Mouse (Mus musculus) CH12.LX (cell line): Measurements from ENCODE around the gene Hoxa11. TPM values are rescaled to one million over a fixed set of nuclear protein-coding genes. Genes with fewer than 3 reads are reported as not detected.

Experiments used
- DNase-seq: peaks from one replicate; pipeline ENCODE4 v3.0.0-alpha.2; 2013; ENCODE audit errors: extremely low read depth
- H3K27ac ChIP-seq: 2 replicates; pipeline ENCODE4 v1.5.1; 2012; ENCODE audit warnings: low read depth, mild to moderate bottlenecking, control low read depth, moderate library complexity; ENCODE audit not compliant: insufficient read depth
- H3K27me3 ChIP-seq: replicated peaks from 2 replicates; pipeline ENCODE3; 2012; ENCODE audit warnings: inconsistent platforms
- H3K36me3 ChIP-seq, 2 experiments: replicated peaks in 1 of 2; 2 replicates each; pipeline versions ENCODE3 to v1.6.1; 2012; ENCODE audit warnings: inconsistent platforms in 1 of 2, low read length in 1 of 2, mild to moderate bottlenecking in 1 of 2, mixed read lengths in 1 of 2, moderate library complexity in 1 of 2; ENCODE audit not compliant: control insufficient read depth in 1 of 2, insufficient read depth in 1 of 2
- H3K4me1 ChIP-seq, 2 experiments: 2 replicates each; pipeline ENCODE4 v1.6.1; 2012; ENCODE audit warnings: inconsistent platforms in 1 of 2, moderate library complexity in 1 of 2; ENCODE audit not compliant: insufficient read depth in 2 of 2, control insufficient read depth in 1 of 2
- H3K4me2 ChIP-seq: 2 replicates; pipeline ENCODE4 v1.6.1; 2012; ENCODE audit warnings: low read depth, mild to moderate bottlenecking, control low read depth; ENCODE audit not compliant: poor library complexity, insufficient read depth, severe bottlenecking
- H3K4me3 ChIP-seq, 3 experiments: fragments of 150-350 bp in 1 of 3; sonication (generic) in 1 of 3; replicated peaks in 1 of 3; 2 replicates each; pipeline versions ENCODE3 to v1.5.1; 2011 to 2012; ENCODE audit warnings: low read depth in 2 of 3, low read length in 2 of 3, mild to moderate bottlenecking in 2 of 3, moderate library complexity in 2 of 3, control low read depth in 1 of 3, improper control_type of control experiment in 1 of 3, inconsistent platforms in 1 of 3, mixed read lengths in 1 of 3; ENCODE audit not compliant: poor library complexity in 1 of 3
- H3K79me2 ChIP-seq: replicated peaks from 2 replicates; pipeline ENCODE4 v1.6.1; 2012; ENCODE audit warnings: mild to moderate bottlenecking, moderate library complexity; ENCODE audit not compliant: control insufficient read depth, poor library complexity, insufficient read depth, severe bottlenecking; ENCODE audit errors: extremely low read depth
- H3K9ac ChIP-seq: 2 replicates; pipeline ENCODE4 v1.6.1; 2012; ENCODE audit warnings: low read depth, mild to moderate bottlenecking, control low read depth, moderate library complexity; ENCODE audit not compliant: insufficient read depth
- H3K9me3 ChIP-seq: replicated peaks from 2 replicates; pipeline ENCODE3; 2012; ENCODE audit warnings: low read length, inconsistent platforms, mixed read lengths
- BHLHE40 ChIP-seq: IDR thresholded peaks from 2 replicates; pipeline ENCODE4 v1.6.1; 2011; ENCODE audit warnings: mild to moderate bottlenecking, low read depth, low read length, improper control_type of control experiment
- CTCF ChIP-seq, 2 experiments: IDR thresholded peaks in 1 of 2; conservative IDR thresholded peaks in 1 of 2; 2 replicates each; pipeline ENCODE4 v1.5.1; 2011 to 2012; ENCODE audit warnings: low read depth in 2 of 2, low read length in 2 of 2, improper control_type of control experiment in 1 of 2, inconsistent platforms in 1 of 2, mild to moderate bottlenecking in 1 of 2, moderate library complexity in 1 of 2
- E2F4 ChIP-seq: IDR thresholded peaks from 2 replicates; pipeline ENCODE4 v1.6.1; 2011; ENCODE audit warnings: low read depth, low read length, improper control_type of control experiment; ENCODE audit not compliant: insufficient replicate concordance
- ELF1 ChIP-seq: IDR thresholded peaks from 2 replicates; pipeline ENCODE4 v1.6.1; 2014; ENCODE audit warnings: low read depth, mild to moderate bottlenecking, inconsistent platforms, low read length, improper control_type of control experiment
- ETS1 ChIP-seq: conservative IDR thresholded peaks from 2 replicates; pipeline ENCODE4 v1.6.1; 2012; ENCODE audit warnings: low read depth, mild to moderate bottlenecking, inconsistent platforms, low read length, improper control_type of control experiment, moderate library complexity
- GABPA ChIP-seq: IDR thresholded peaks from 2 replicates; pipeline ENCODE4 v1.6.1; 2012; ENCODE audit warnings: low read depth, low read length, improper control_type of control experiment, inconsistent platforms; ENCODE audit not compliant: insufficient replicate concordance
- HCFC1 ChIP-seq: IDR thresholded peaks from 2 replicates; pipeline ENCODE4 v1.6.1; 2012; ENCODE audit warnings: low read depth, mild to moderate bottlenecking, inconsistent platforms, low read length, improper control_type of control experiment
- IRF4 ChIP-seq: IDR thresholded peaks from 2 replicates; pipeline ENCODE4 v1.6.1; 2014; ENCODE audit warnings: low read depth, mild to moderate bottlenecking, inconsistent platforms, low read length, improper control_type of control experiment
- JUN ChIP-seq: IDR thresholded peaks from 2 replicates; pipeline ENCODE4 v1.6.1; 2011; ENCODE audit warnings: low read depth, mild to moderate bottlenecking, low read length, improper control_type of control experiment, moderate library complexity; ENCODE audit not compliant: insufficient read depth
- KAT2A ChIP-seq: IDR thresholded peaks from 2 replicates; pipeline ENCODE4 v1.6.1; 2012; ENCODE audit warnings: low read length, improper control_type of control experiment, inconsistent platforms; ENCODE audit not compliant: insufficient replicate concordance
- MAZ ChIP-seq: IDR thresholded peaks from 2 replicates; pipeline ENCODE4 v1.6.1; 2012; ENCODE audit warnings: low read depth, mild to moderate bottlenecking, inconsistent platforms, low read length, improper control_type of control experiment, moderate library complexity
- MEF2A ChIP-seq: IDR thresholded peaks from 2 replicates; pipeline ENCODE4 v1.6.1; 2014; ENCODE audit warnings: low read depth, mild to moderate bottlenecking, inconsistent platforms, low read length, improper control_type of control experiment, borderline replicate concordance
- MXI1 ChIP-seq: IDR thresholded peaks from 2 replicates; pipeline ENCODE4 v1.6.1; 2011; ENCODE audit warnings: mild to moderate bottlenecking, low read depth, low read length, improper control_type of control experiment
- MYC ChIP-seq: IDR thresholded peaks from 2 replicates; pipeline ENCODE4 v1.6.1; 2011; ENCODE audit warnings: low read depth, mild to moderate bottlenecking, improper control_type of control experiment, low read length
- NELFE ChIP-seq: IDR thresholded peaks from 2 replicates; pipeline ENCODE4 v1.6.1; 2011; ENCODE audit warnings: low read depth, low read length, improper control_type of control experiment
- NRF1 ChIP-seq: IDR thresholded peaks from 2 replicates; pipeline ENCODE4 v1.6.1; 2014; ENCODE audit warnings: low read depth, mild to moderate bottlenecking, inconsistent platforms, low read length, improper control_type of control experiment, moderate library complexity
- PAX5 ChIP-seq: IDR thresholded peaks from 2 replicates; pipeline ENCODE4 v1.6.1; 2012; ENCODE audit warnings: low read length, inconsistent platforms, mixed read lengths
- POLR2A ChIP-seq: IDR thresholded peaks from 2 replicates; pipeline ENCODE4 v1.6.1; 2011; ENCODE audit warnings: low read depth, mild to moderate bottlenecking, improper control_type of control experiment, low read length
- RAD21 ChIP-seq: IDR thresholded peaks from 2 replicates; pipeline ENCODE4 v1.6.1; 2011; ENCODE audit warnings: low read depth, mild to moderate bottlenecking, low read length, improper control_type of control experiment, moderate library complexity
- SMC3 ChIP-seq: IDR thresholded peaks from 2 replicates; pipeline ENCODE4 v1.6.1; 2011; ENCODE audit warnings: low read depth, low read length, improper control_type of control experiment
- TBP ChIP-seq: conservative IDR thresholded peaks from 2 replicates; pipeline ENCODE4 v1.6.1; 2011; ENCODE audit warnings: low read depth, low read length, improper control_type of control experiment
- TCF12 ChIP-seq: IDR thresholded peaks from 2 replicates; pipeline ENCODE4 v1.6.1; 2014; ENCODE audit warnings: low read depth, mild to moderate bottlenecking, inconsistent platforms, low read length, improper control_type of control experiment
- USF2 ChIP-seq: conservative IDR thresholded peaks from 2 replicates; pipeline ENCODE4 v1.6.1; 2011; ENCODE audit warnings: low read depth, low read length, improper control_type of control experiment
- ZKSCAN1 ChIP-seq: IDR thresholded peaks from 2 replicates; pipeline ENCODE4 v1.6.1; 2012; ENCODE audit warnings: low read depth, inconsistent platforms, low read length, improper control_type of control experiment, borderline replicate concordance
- ZMIZ1 ChIP-seq: IDR thresholded peaks from 2 replicates; pipeline ENCODE4 v1.6.1; 2012; ENCODE audit warnings: low read depth, mild to moderate bottlenecking, inconsistent platforms, low read length, improper control_type of control experiment
- dilution Hi-C: fragments of 300-500 bp; cut with MboI; formaldehyde crosslinking; loops from 2 replicates; pipeline ENCODE4 v1.14.3; 2020; ENCODE audit warnings: low sequenced_read_pairs; ENCODE audit not compliant: extremely low pct_unique_long_range_greater_than_20kb, extremely low pct_ligation_motif_present
- in situ Hi-C: fragments of 300-500 bp; cut with MboI; formaldehyde crosslinking; loops from 3 replicates; pipeline ENCODE4 v1.14.3; 2019; ENCODE audit warnings: low sequenced_read_pairs, low pct_ligation_motif_present, low pct_unique_long_range_greater_than_20kb, mixed read lengths
- polyA plus RNA-seq: library from polyadenylated mRNA; unstranded; fragments of >175 nt; gene quantifications from 2 replicates; pipeline ENCODE4 v1.2.1, GENCODE M21; 2012; ENCODE audit warnings: low read depth; ENCODE audit not compliant: insufficient read length
- total RNA-seq, 2 experiments: library from RNA; depleted of rRNA; stranded (reverse); fragments of 300-350 nt in 1 of 2; fragments of >200 nt in 1 of 2; gene quantifications; 2 replicates each; pipeline ENCODE4 v1.2.3; 2012 to 2014

The Hoxa11 gene
- total and polyA plus RNA-seq, 3 experiments = not detected

- dilution Hi-C loops = no loop called here
- TF ChIP-seq JUN (no peak), ZKSCAN1 (no peak), ZMIZ1 (no peak), ELF1 (no peak), ETS1 (no peak), NRF1 (no peak), USF2 (no peak), CTCF (conservative IDR thresholded peaks at IDR 0.05 in 1 of 2, IDR thresholded peaks at IDR 0.05 in 1 of 2; ENCODE audit: low read depth in 2 of 2, low read length in 2 of 2) (no peak), KAT2A (no peak), MAZ (no peak), MXI1 (no peak), E2F4 (no peak), SMC3 (no peak), POLR2A (no peak)
- in situ Hi-C loops = loop anchor here (10.0 to 25.0 kb wide), 2 partner anchors 200 to 347 kb away; partner anchors contain the start of gene Skap2
- peaks cover 0 to 10% of the 10 kb centered on the region in 2 experiments for H3K36me3 ChIP-seq
- no peaks in the 10 kb centered on the region for H3K79me2 ChIP-seq
- H3K9me3 ChIP-seq = peaks cover 24% of the 10 kb centered on the region
- peak overlapping the region; percentile 41 for H3K9ac ChIP-seq
- peaks cover 2% of the 10 kb centered on the region for H3K27me3 ChIP-seq
- DNase-seq = no peak
- H3K27ac ChIP-seq = peak overlapping the region; percentile 58
- peak overlapping the region; percentile 59 for H3K4me2 ChIP-seq
- peaks cover 4 to 17% of the 10 kb centered on the region in 2 experiments; a peak in 2 of 4 replicates for H3K4me1 ChIP-seq
- H3K4me3 ChIP-seq = peak overlapping the region; percentile 52 to 57 (median 53)
Observed at GRCm38 (mm10) chr6:52211961-52212360, 33.6 kb downstream of the Hoxa11 start.

GRCm38 (mm10) chr6:52211170-52211935 lies 34.3 kb downstream of the Hoxa11 start:
- peaks cover 4 to 17% of the 10 kb centered on the region in 2 experiments; a peak in 2 of 4 replicates for H3K4me1 ChIP-seq
- H3K4me3 ChIP-seq = peak overlapping the region; percentile 52 to 57 (median 53)
- H3K27ac ChIP-seq = peak overlapping the region; percentile 58; the same call in 1 of the 2 replicates
- TF ChIP-seq PAX5 (no peak), SMC3 (peak; percentile 60), POLR2A (peak; percentile 55), RAD21 (peak; percentile 26), CTCF (conservative IDR thresholded peaks at IDR 0.05 in 1 of 2, IDR thresholded peaks at IDR 0.05 in 1 of 2; ENCODE audit: low read depth in 2 of 2, low read length in 2 of 2) (peak in 1 of 2 experiments; percentile 76; a peak in 3 of 4 replicates), HCFC1 (peak; percentile 17; the same call in 1 of the 2 replicates), GABPA (no peak), ELF1 (0 out of 2 replicates have a peak, but pooled peaks have one; percentile 11), MEF2A (0 out of 2 replicates have a peak, but pooled peaks have one; percentile 50), NRF1 (0 out of 2 replicates have a peak, but pooled peaks have one; percentile 27), MYC (no peak), BHLHE40 (0 out of 2 replicates have a peak, but pooled peaks have one; percentile 18), IRF4 (0 out of 2 replicates have a peak, but pooled peaks have one; percentile 9), TCF12 (peak; percentile 46; the same call in 1 of the 2 replicates), NELFE (peak; percentile 61), TBP (0 out of 2 replicates have a peak, but pooled peaks have one; percentile 27)
- no peaks in the 10 kb centered on the region for H3K79me2 ChIP-seq
- dilution Hi-C loops = no loop called here
- peak; percentile 59 for DNase-seq
- peaks cover 2% of the 10 kb centered on the region for H3K27me3 ChIP-seq
- H3K36me3 ChIP-seq = peaks cover 1 to 15% of the 10 kb centered on the region in 2 experiments
- peaks cover 26% of the 10 kb centered on the region for H3K9me3 ChIP-seq
- in situ Hi-C loops = loop anchor here (10.0 to 25.0 kb wide), 2 partner anchors 199 to 347 kb away; partner anchors contain the start of gene Skap2
- peak overlapping the region; percentile 41 for H3K9ac ChIP-seq
- peak overlapping the region; percentile 59 for H3K4me2 ChIP-seq
